9 mouse cellular contexts compared by ENCODE assay signal in the genomic region with DNA sequence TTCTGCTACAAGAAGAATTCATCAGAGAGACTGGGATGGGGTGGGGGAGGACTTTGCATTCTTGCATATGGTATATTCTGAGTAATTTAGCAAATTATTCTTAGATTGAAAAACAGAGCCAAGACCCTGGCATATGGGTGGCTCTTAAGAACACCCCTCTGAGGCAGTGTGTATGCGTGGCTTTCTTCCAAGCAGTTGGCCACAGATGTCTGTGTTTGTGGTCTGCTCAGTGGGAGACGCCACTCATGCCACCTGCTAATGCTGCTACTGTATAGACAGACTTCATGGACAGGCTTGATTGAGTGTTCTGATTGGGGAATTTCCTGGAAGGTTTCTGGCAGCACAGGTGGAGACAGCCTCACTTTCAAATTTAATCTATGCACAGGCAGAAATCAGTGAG.
DNase-seq lines count a peak whose midpoint lies in the region; ATAC-seq lines count a peak whose summit lies in the region.
"Had no signal": no experiment of that assay in that cellular context is flagged by ENCODE, and none has a peak within 500 bp of the region (broad histone marks: within the 10 kb centered on the region; RNA-seq: fewer than 3 reads in every experiment).

No protein-coding gene starts in this region.

- no peak overlapping the region for H3K27ac ChIP-seq in neural tube, embryonic 15.5 days (replicated peaks)
- H3K27ac ChIP-seq: limb, embryonic 15.5 days had no signal

- peak; percentile 92 for ATAC-seq in cerebellum, adult (ENCODE audit: insufficient number of reproducible peaks, low FRiP score, low TSS enrichment)
- ATAC-seq in neural tube, embryonic 15.5 days (ENCODE audit: low FRiP score): peak; percentile 55

- no peak overlapping the region for H3K4me2 ChIP-seq in neural tube, embryonic 15.5 days
- H3K4me2 ChIP-seq: limb, embryonic 15.5 days had no signal

- 71% methylated on average over 2 of the region's 2 CpGs for WGBS in neural tube, embryonic 15.5 days

- H3K9ac ChIP-seq in neural tube, embryonic 15.5 days (replicated peaks): no peak overlapping the region
- H3K9ac ChIP-seq: limb, embryonic 15.5 days had no signal

- H3K9me3 ChIP-seq in neural tube, embryonic 15.5 days (replicated peaks): no peaks in the 10 kb centered on the region
- H3K9me3 ChIP-seq: limb, embryonic 15.5 days had no signal

- peak; percentile 83 to 91 for DNase-seq in cerebellum, postnatal 10 days
- DNase-seq in layer of hippocampus, adult 18-20 months (ENCODE audit: low spot score in 2 of 2): peak; percentile 23 to 47
- DNase-seq in adipocyte (ENCODE audit: low spot score): no peak
- DNase-seq in lung, postnatal 4 days: no peak
- DNase-seq in heart, postnatal 36 days: no peak

- no peak overlapping the region for H3K4me3 ChIP-seq in neural tube, embryonic 15.5 days (replicated peaks)
- H3K4me3 ChIP-seq: limb, embryonic 15.5 days; megakaryocyte, embryonic 14.5 days had no signal

- H3K4me1 ChIP-seq in neural tube, embryonic 15.5 days: 0 out of 2 replicates have a peak, but pooled peaks cover 4% of the 10 kb centered on the region
- H3K4me1 ChIP-seq: limb, embryonic 15.5 days had no signal

- no peaks in the 10 kb centered on the region for H3K27me3 ChIP-seq in neural tube, embryonic 15.5 days (replicated peaks)
- H3K27me3 ChIP-seq: limb, embryonic 15.5 days; megakaryocyte, embryonic 14.5 days had no signal

- intact Hi-C loops in heart, postnatal 36 days (cut with DNase I): loop anchor here (5.0 kb wide), 1 partner anchor 84 kb away; no protein-coding TSS in a partner anchor

- no peaks in the 10 kb centered on the region for H3K36me3 ChIP-seq in neural tube, embryonic 15.5 days
- H3K36me3 ChIP-seq: limb, embryonic 15.5 days had no signal

Comparison
In these comparisons a context has a peak if more than half of its experiments do, and no peak if none do; other contexts are left out.
1. DNase-seq: peak in cerebellum, postnatal 10 days (2 of 2) and layer of hippocampus, adult 18-20 months (2 of 2); none in adipocyte (single experiment), lung, postnatal 4 days (0 of 2) and heart, postnatal 36 days (0 of 2).